Mouse (Mus musculus) limb, embryonic 10.5 days (tissue): ENCODE data around the gene Olfr57. TPM values are rescaled to one million over a fixed set of nuclear protein-coding genes. Genes with fewer than 3 reads are reported as not detected.
"Not testable (repeated sequence)": the region's sequence is repeated elsewhere in the genome, so short reads cannot be mapped to it uniquely, and the experiment has no call there.

Experiments used
- DNase-seq: peaks from one replicate; pipeline ENCODE4 v3.0.0-alpha.2; 2017; ENCODE audit warnings: low spot score
- H3K27ac ChIP-seq: fragments of 300-500 bp; sonication (generic); 2 replicates; pipeline ENCODE4 v1.5.1; 2016; ENCODE audit warnings: mild to moderate bottlenecking
- H3K27me3 ChIP-seq: fragments of 300-500 bp; sonication (generic); 2 replicates; pipeline ENCODE4 v1.6.1; 2016; ENCODE audit warnings: low read depth, mild to moderate bottlenecking; ENCODE audit not compliant: poor library complexity, severe bottlenecking
- H3K36me3 ChIP-seq: fragments of 300-500 bp; sonication (generic); 2 replicates; pipeline ENCODE4 v1.6.1; 2016; ENCODE audit warnings: mild to moderate bottlenecking, moderate library complexity
- H3K4me1 ChIP-seq: fragments of 300-500 bp; sonication (generic); 2 replicates; pipeline ENCODE4 v1.6.1; 2016
- H3K4me3 ChIP-seq: fragments of 300-500 bp; sonication (generic); 2 replicates; pipeline ENCODE4 v1.5.1; 2016; ENCODE audit warnings: mild to moderate bottlenecking, moderate library complexity
- H3K9me3 ChIP-seq: fragments of 300-500 bp; sonication (generic); replicated peaks from 2 replicates; pipeline ENCODE4 v1.6.1; 2016; ENCODE audit warnings: mild to moderate bottlenecking
- WGBS: fragments of 180-500 bp; shearing (Covaris S2); methylation state at CpG from one replicate; pipeline ENCODE4 v1.1.7; 2016; 5-methylcytosine and 5-hydroxymethylcytosine counted together
- polyA plus RNA-seq: library from polyadenylated mRNA; unstranded; fragments of >200 nt; fragmentation: Nextera tagmentation; extraction: Ambion mirVana; gene quantifications from 2 replicates; pipeline ENCODE4 v1.2.1, GENCODE M21; 2016

The Olfr57 gene
- polyA plus RNA-seq = 0.14 TPM in 1 of 2 replicates, not detected in the other

DNA sequence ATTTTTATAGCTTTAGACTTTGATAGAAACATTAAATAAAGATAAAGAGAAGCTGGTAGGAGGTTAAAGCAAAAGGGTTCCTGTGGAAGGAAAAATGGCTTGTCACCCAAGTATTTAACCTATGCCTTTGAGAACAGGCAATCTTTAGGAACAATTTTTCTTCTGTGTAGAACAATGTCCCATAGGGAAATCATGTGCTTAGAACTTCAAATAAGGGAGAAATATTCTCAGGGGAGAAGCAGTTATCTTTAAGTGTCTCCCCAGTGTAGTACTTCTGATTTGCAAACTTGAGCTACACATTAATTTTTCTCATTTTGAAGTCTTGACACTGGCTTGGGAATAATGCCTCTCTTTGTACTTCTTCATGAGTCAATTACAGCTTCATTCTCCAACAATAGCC lies at the start of gene Olfr57:
Olfr57 (plus strand) TSS at position 301 of the 400 bp plus-strand sequence.
- H3K4me1 ChIP-seq = no peaks in the 10 kb centered on the region
- H3K9me3 ChIP-seq = no peaks in the 10 kb centered on the region
- no peaks in the 10 kb centered on the region for H3K36me3 ChIP-seq
- H3K27ac ChIP-seq = no peak within 1 kb of the TSS
- no peaks in the 10 kb centered on the region for H3K27me3 ChIP-seq
- no peak within 1 kb of the TSS for H3K4me3 ChIP-seq
- DNase-seq = no peak

DNA sequence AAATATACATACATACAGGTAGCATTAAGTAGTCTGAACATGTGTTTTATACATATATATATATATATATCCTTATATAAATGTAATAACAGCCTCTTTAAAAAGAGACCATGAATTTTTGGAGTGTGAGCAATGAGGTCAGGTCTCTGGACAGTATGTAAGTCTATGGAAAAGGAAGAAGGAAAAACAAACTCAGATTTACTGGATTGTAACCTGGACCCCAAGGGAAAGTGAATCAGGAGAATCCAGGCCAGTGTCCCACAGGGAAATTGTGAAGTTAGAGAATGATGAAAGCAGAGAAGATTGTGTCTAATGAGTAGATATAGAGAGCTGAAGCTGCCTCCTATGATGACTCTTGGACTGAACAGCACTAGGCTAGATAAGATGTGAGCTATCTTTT lies 47.8 kb upstream of the Olfr57 start, which contains the start of gene Olfr1352:
Olfr1352 (plus strand) TSS at position 301 of the 400 bp plus-strand sequence.
- H3K4me1 ChIP-seq = no peaks in the 10 kb centered on the region
- no peaks in the 10 kb centered on the region for H3K27me3 ChIP-seq
- H3K4me3 ChIP-seq = no peak within 1 kb of the TSS
- no peak for DNase-seq
- H3K9me3 ChIP-seq = no peaks in the 10 kb centered on the region
- no peaks in the 10 kb centered on the region for H3K36me3 ChIP-seq
- H3K27ac ChIP-seq = no peak within 1 kb of the TSS

DNA sequence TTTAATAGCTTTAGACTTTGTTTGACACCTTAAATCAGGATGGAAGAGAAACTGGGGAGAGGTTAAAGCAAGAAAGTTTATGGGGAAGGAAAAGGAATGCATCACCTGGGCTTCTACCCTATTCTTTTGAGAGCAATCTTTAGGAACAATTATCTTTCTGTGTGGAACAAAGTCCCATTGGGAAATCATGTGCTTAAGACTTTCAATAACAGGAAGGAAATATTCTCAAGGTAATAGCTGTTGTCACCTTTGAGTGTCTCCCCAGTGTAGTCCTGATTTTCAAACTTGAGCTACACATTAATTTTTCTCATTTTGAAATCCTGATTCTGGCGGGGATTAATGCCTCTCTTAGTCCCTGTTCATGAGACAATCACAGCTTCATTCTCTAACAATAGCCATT lies 16.4 kb upstream of the Olfr57 start, which contains the start of gene Olfr1351:
Olfr1351 (plus strand) TSS at position 301 of the 400 bp plus-strand sequence.
- no peak for DNase-seq
- WGBS = 87% methylated on average over 1 of the region's 1 CpGs
- Histone ChIP-seq H3K4me3 (no peak within 1 kb of the TSS), H3K27me3 (no peaks in the 10 kb centered on the region), H3K4me1 (no peaks in the 10 kb centered on the region), H3K9me3 (no peaks in the 10 kb centered on the region), H3K36me3 (no peaks in the 10 kb centered on the region), H3K27ac (no peak within 1 kb of the TSS)

DNA sequence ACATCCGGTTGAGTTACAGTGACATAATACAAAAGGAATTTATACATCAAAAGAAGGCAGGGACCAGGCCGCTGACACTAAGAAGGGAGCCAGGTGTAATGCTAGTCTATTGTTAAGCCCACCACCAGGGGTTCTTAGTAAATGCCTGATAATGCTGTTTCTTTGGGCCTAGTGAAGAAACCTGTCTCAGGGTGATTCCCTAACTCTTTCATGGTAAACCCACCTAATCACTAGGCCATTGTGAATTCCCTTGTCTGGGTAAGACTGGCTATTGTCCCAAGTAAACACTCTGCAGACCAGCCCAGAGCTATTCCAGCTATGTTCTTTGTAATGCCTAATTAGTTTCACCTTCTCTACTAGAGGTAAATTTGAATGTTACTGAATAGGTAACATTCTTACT lies 13.9 kb downstream of the Olfr57 start:
- H3K36me3 ChIP-seq, H3K27me3 ChIP-seq, H3K27ac ChIP-seq, H3K4me3 ChIP-seq, DNase-seq, H3K4me1 ChIP-seq, H3K9me3 ChIP-seq: not testable (repeated sequence)
- WGBS = 91% methylated on average over 2 of the region's 2 CpGs

DNA sequence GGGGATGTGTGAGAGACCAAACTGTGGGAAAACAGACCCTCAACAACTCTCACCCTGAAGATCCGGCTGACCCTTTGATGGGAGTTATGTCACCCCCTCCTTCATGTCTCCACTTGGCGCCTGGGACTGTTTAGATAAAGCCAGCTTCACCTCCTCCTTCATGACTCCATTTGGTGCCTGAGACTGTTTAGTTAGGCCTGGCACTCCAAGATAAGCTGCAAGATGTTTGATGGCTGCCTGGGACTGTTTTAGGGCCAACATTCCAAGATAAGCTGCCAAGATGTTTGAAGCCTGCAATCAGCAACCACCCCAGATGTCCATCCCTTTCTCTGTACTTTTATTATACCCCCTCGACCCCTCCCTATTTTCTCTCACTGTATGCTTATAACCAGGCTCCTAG lies 28.8 kb downstream of the Olfr57 start:
- not testable (repeated sequence) for H3K9me3 ChIP-seq, H3K27ac ChIP-seq, DNase-seq, H3K4me3 ChIP-seq, H3K27me3 ChIP-seq, H3K4me1 ChIP-seq
- peaks cover 50% of the 10 kb centered on the region for H3K36me3 ChIP-seq
- 76% methylated on average over 3 of the region's 3 CpGs for whole genome bisulfite sequencing

Other genes starting within 250 kb of the Olfr57 start
- gene Slc1a6, start 248.2 kb upstream of the Olfr57 start, polyA plus RNA-seq = 0.49 and 1.1 TPM in 2 replicates
- not detected in 2 replicates for gene Olfr1356, start 176.6 kb upstream of the Olfr57 start, polyA plus RNA-seq
- gene Olfr1355, start 153.2 kb upstream of the Olfr57 start, polyA plus RNA-seq = not detected in 2 replicates
- gene Olfr1354, start 115.6 kb upstream of the Olfr57 start, polyA plus RNA-seq = not detected in 2 replicates
- gene Olfr8, start 78.1 kb upstream of the Olfr57 start, polyA plus RNA-seq = not detected in 2 replicates
- not detected in 2 replicates for gene Olfr1353, start 65.4 kb upstream of the Olfr57 start, polyA plus RNA-seq
- gene Olfr1352, start 47.7 kb upstream of the Olfr57 start, polyA plus RNA-seq = not detected in 2 replicates
- not detected in 2 replicates for gene Olfr1351, start 16.3 kb upstream of the Olfr57 start, polyA plus RNA-seq
- gene 2610008E11Rik, start 68.9 kb downstream of the Olfr57 start, polyA plus RNA-seq = 28.8 and 37.2 TPM in 2 replicates
- gene Vmn2r80, start 120.0 kb downstream of the Olfr57 start, polyA plus RNA-seq = not detected in 2 replicates
- not detected in 2 replicates for gene Vmn2r81, start 219.0 kb downstream of the Olfr57 start, polyA plus RNA-seq